Mouse (Mus musculus): ENCODE measurements around the gene Ksr2. TPM values are rescaled to one million over a fixed set of nuclear protein-coding genes. Genes with fewer than 3 reads are reported as not detected.

Ksr2 gene
- polyA plus RNA-seq, 1 experiment from 2014 or later = 0.36 TPM

DNA sequence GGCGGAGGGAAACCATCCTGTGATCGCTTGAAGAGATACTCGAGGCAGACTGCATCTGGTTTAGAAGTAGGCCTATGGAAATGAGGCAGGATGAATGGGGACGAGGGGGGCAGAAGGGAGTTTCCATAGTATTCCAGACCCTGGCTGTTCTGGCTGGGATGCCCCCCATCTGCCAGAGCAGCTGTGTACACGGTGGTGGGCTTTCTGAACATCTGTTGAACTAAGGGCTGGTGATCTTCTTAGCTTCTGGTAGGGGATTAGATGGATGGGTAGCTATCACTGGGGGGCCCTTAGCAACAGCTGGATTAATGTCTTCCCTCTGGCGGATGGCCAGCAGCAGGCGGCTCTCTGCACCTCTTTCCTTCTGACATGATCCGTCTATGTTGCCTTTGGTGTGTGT is 276.0 kb downstream of the Ksr2 start:
- ATAC-seq (ENCODE audit: insufficient read depth) (peak; percentile 57; the same call in 1 of the 2 replicates), DNase-seq (peak; percentile 45)
- Histone ChIP-seq H3K4me3 (ENCODE audit: low read depth, low read length) (no peak overlapping the region), H3K4me2 (no peak overlapping the region), H3K9me3 (ENCODE audit: low read depth, low read length) (no peaks in the 10 kb centered on the region), H3K27me3 (ENCODE audit: insufficient read depth, low read length) (no peaks in the 10 kb centered on the region), H3K27ac (ENCODE audit: low read depth) (no peak overlapping the region), H3K36me3 (ENCODE audit: insufficient read depth) (no peaks in the 10 kb centered on the region), H3K9ac (no peak overlapping the region), H3K4me1 (ENCODE audit: insufficient read depth) (peaks cover 17% of the 10 kb centered on the region)
- 44% methylated on average over 8 of the region's 8 CpGs for WGBS
- TF ChIP-seq CTCF (IDR thresholded peaks at IDR 0.05; ENCODE audit: low read depth) = no peak

DNA sequence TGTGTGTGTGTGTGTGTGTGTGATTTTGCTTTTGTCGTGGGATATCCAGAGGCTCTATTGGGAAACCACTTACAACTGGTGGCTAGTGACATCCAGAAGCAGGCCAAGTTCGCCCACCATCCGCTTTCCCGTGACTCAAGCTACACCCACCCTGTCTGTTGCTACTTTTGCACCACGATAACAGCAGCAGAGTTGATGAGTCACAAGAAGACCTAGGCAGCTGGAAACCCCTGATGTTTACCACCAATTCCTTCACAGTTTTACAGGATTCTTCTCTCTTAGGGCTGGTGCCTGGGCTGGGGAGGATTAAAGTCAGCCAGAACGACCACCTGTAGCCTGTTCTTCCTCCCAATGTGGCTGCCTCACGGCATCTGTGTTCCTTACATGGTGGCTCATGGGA is 277.5 kb downstream of the Ksr2 start:
- no peaks in the 10 kb centered on the region for H3K9me3 ChIP-seq (ENCODE audit: low read depth, low read length)
- H3K4me3 ChIP-seq (ENCODE audit: low read depth, low read length) = no peak overlapping the region
- no peak overlapping the region for H3K27ac ChIP-seq (ENCODE audit: low read depth)
- DNase-seq (no peak), ATAC-seq (ENCODE audit: insufficient read depth) (no peak)
- no peak for TF ChIP-seq CTCF (IDR thresholded peaks at IDR 0.05; ENCODE audit: low read depth)
- H3K27me3 ChIP-seq (ENCODE audit: insufficient read depth, low read length) = no peaks in the 10 kb centered on the region
- H3K9ac ChIP-seq = no peak overlapping the region
- no peak overlapping the region for H3K4me2 ChIP-seq
- H3K36me3 ChIP-seq (ENCODE audit: insufficient read depth) = no peaks in the 10 kb centered on the region
- 67% methylated on average over 7 of the region's 7 CpGs for WGBS
- H3K4me1 ChIP-seq (ENCODE audit: insufficient read depth) = peaks cover 19% of the 10 kb centered on the region

DNA sequence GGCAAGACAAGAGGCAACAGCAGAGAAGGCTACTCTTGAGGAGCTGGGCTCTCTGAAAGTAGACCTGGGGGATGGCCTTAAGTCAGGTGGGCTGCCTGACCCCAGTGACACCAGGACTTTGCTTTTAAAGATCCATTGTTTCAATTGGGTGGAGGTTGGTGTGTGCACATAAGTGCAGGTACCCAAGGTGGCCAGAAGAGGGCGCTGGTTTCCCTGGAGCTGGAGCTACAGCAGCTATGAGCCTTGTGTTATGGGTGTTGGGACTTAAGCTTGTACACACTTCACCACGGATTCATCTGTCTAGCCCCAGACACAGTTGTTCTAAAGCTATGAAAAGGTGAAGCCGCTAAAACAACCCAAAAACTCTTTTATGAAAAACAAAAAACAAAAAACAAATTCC is 279.8 kb downstream of the Ksr2 start:
- no peak overlapping the region for H3K4me2 ChIP-seq
- H3K4me1 ChIP-seq (ENCODE audit: insufficient read depth) = peaks cover 19% of the 10 kb centered on the region
- ATAC-seq (ENCODE audit: insufficient read depth) = no peak
- H3K9me3 ChIP-seq (ENCODE audit: low read depth, low read length) = no peaks in the 10 kb centered on the region
- H3K27me3 ChIP-seq (ENCODE audit: insufficient read depth, low read length) = no peaks in the 10 kb centered on the region
- TF ChIP-seq CTCF (IDR thresholded peaks at IDR 0.05; ENCODE audit: low read depth) = peak; percentile 50
- no peaks in the 10 kb centered on the region for H3K36me3 ChIP-seq (ENCODE audit: insufficient read depth)
- no peak for DNase-seq
- H3K9ac ChIP-seq = no peak overlapping the region
- H3K27ac ChIP-seq (ENCODE audit: low read depth) = no peak overlapping the region
- WGBS = 70% methylated on average over 3 of the region's 3 CpGs
- no peak overlapping the region for H3K4me3 ChIP-seq (ENCODE audit: low read depth, low read length)

DNA sequence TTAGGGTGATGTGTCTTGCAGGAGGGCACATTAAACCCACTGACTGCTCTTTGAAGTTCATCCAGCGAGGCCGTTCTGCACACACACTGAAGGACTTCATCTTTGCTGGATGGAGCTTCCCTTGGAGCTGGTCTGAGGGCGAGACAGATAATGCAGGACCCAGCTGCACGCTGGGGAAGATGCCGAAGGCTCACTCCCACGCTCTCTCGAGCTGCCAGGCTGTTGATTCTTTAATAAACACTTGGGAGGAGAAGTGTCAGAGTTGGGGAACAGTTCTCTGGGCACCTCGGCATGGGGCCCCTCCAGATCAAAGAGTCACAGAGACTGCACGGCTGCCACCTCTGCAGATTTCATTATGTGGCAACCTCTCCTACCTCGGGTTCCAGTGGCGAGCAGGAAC is 280.8 kb downstream of the Ksr2 start:
- Histone ChIP-seq H3K4me3 (ENCODE audit: low read depth, low read length) (no peak overlapping the region), H3K9ac (no peak overlapping the region; the same call in 1 of the 2 replicates), H3K4me2 (no peak overlapping the region), H3K9me3 (ENCODE audit: low read depth, low read length) (no peaks in the 10 kb centered on the region), H3K27ac (ENCODE audit: low read depth) (no peak overlapping the region), H3K36me3 (ENCODE audit: insufficient read depth) (no peaks in the 10 kb centered on the region), H3K4me1 (ENCODE audit: insufficient read depth) (peaks cover 19% of the 10 kb centered on the region), H3K27me3 (ENCODE audit: insufficient read depth, low read length) (no peaks in the 10 kb centered on the region)
- WGBS = 15% methylated on average over 11 of the region's 11 CpGs
- DNase-seq (peak; percentile 23), ATAC-seq (ENCODE audit: insufficient read depth) (no peak)
- no peak for TF ChIP-seq CTCF (IDR thresholded peaks at IDR 0.05; ENCODE audit: low read depth)

DNA sequence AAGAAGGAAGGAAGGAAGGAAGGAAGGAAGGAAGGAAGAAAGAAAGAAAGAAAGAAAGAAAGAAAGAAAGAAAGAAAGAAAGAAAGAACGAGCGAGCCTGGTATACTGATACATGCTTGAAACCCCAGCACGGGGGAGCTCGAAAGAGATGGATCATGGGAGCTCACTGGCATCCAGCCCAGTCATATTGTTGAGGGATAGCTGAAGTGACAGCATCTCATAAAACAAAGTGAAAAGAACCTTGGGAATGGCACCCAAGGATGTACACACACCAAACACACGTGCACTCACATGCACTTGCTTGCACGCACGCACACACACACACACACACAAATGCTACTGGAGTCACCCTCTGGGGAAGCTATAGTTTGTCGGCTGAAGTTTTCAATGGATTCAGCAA is 282.6 kb downstream of the Ksr2 start:
- peaks cover 12% of the 10 kb centered on the region for H3K4me1 ChIP-seq (ENCODE audit: insufficient read depth)
- no peaks in the 10 kb centered on the region for H3K36me3 ChIP-seq (ENCODE audit: insufficient read depth)
- WGBS = 71% methylated on average over 8 of the region's 8 CpGs
- no peak overlapping the region for H3K9ac ChIP-seq
- H3K9me3 ChIP-seq (ENCODE audit: low read depth, low read length) = no peaks in the 10 kb centered on the region
- no peak overlapping the region for H3K4me2 ChIP-seq
- H3K4me3 ChIP-seq (ENCODE audit: low read depth, low read length) = no peak overlapping the region
- no peaks in the 10 kb centered on the region for H3K27me3 ChIP-seq (ENCODE audit: insufficient read depth, low read length)
- TF ChIP-seq CTCF (IDR thresholded peaks at IDR 0.05; ENCODE audit: low read depth) = no peak
- H3K27ac ChIP-seq (ENCODE audit: low read depth) = no peak overlapping the region
- DNase-seq = peak; percentile 69
- no peak for ATAC-seq (ENCODE audit: insufficient read depth)

DNA sequence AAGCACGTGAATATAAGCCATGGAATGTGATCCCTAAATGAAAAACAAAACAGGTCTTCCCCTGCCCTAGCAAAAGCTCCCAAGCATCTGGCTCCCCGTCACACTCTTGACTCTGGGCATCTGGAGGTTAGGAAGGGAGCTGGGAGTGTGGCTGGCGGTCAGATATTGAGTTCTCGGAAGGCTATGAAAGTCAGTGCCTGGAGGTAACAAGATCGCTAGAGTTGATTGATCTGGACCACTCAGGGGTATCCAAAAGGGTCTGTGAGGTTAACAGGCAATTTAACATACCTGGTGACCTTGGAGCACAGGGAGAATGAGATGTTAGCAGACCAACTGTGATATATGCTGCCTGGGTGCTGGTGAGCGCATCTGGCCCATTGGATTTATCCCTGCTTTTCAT is 283.8 kb downstream of the Ksr2 start:
- H3K36me3 ChIP-seq (ENCODE audit: insufficient read depth) = no peaks in the 10 kb centered on the region
- DNase-seq = no peak
- no peaks in the 10 kb centered on the region for H3K9me3 ChIP-seq (ENCODE audit: low read depth, low read length)
- H3K27me3 ChIP-seq (ENCODE audit: insufficient read depth, low read length) = no peaks in the 10 kb centered on the region
- H3K9ac ChIP-seq = no peak overlapping the region
- H3K4me1 ChIP-seq (ENCODE audit: insufficient read depth) = peaks cover 12% of the 10 kb centered on the region
- no peak overlapping the region for H3K4me3 ChIP-seq (ENCODE audit: low read depth, low read length)
- ATAC-seq (ENCODE audit: insufficient read depth) = no peak
- H3K27ac ChIP-seq (ENCODE audit: low read depth) = no peak overlapping the region
- 70% methylated on average over 6 of the region's 6 CpGs for WGBS
- TF ChIP-seq CTCF (IDR thresholded peaks at IDR 0.05; ENCODE audit: low read depth) = no peak
- no peak overlapping the region for H3K4me2 ChIP-seq

DNA sequence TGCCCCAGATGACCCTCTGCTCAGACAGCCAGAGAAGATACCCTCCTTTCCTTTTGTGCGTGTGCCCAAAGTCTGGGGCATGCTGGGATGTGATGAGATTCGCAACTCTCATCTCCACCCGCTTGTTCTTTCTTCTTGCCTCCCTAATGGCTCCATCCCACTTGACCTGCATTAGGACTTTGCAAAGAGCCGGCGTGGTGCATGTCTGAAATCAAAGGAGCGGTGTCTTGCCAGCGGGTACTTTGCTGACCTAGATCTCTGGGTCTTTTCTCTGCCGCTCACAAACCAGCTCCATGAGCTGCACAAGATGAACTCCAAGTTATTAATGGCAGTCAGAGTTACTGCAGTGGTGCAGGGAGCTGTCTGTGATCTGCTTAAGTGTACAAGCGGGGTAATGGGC is 290.6 kb downstream of the Ksr2 start:
- ATAC-seq (ENCODE audit: insufficient read depth) = no peak
- no peaks in the 10 kb centered on the region for H3K27me3 ChIP-seq (ENCODE audit: insufficient read depth, low read length)

DNA sequence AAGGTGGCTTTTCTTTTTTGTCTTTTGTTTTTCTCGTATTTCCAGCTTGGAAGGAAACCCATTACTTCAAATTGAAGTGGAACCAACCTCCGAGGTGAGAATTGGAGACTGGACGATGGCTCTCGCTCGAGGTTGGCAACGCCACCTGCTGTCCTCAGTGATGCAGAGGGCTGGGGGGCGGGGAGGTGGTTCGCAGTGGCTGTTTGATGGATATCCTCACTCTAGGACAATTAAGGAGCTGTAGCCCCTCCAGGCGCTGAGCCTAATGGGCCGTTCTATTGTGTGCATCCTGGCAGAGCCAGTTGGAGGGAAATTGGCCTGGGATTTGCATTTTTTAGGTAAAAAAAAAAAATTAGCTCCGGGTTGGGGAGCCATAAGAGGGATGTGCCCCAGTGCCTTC is 292.8 kb downstream of the Ksr2 start:
- H3K9me3 ChIP-seq (ENCODE audit: low read depth, low read length) = peaks cover 3% of the 10 kb centered on the region; the same call in 1 of the 2 replicates
- no peak overlapping the region for H3K4me3 ChIP-seq (ENCODE audit: low read depth, low read length)
- no peak overlapping the region for H3K27ac ChIP-seq (ENCODE audit: low read depth)
- no peaks in the 10 kb centered on the region for H3K36me3 ChIP-seq (ENCODE audit: insufficient read depth)
- no peak overlapping the region for H3K9ac ChIP-seq
- H3K4me2 ChIP-seq = no peak overlapping the region
- H3K27me3 ChIP-seq (ENCODE audit: insufficient read depth, low read length) = no peaks in the 10 kb centered on the region
- no peaks in the 10 kb centered on the region; the same call in none of the 2 replicates for H3K4me1 ChIP-seq (ENCODE audit: insufficient read depth)
- no peak; the same call in 1 of the 2 replicates for TF ChIP-seq CTCF (IDR thresholded peaks at IDR 0.05; ENCODE audit: low read depth)
- ATAC-seq (ENCODE audit: insufficient read depth) (no peak), DNase-seq (no peak)
- 39% methylated on average over 11 of the region's 11 CpGs for WGBS

More for the DNA sequence above, 290.6 kb downstream of the Ksr2 start:
- H3K9me3 ChIP-seq (ENCODE audit: low read depth, low read length) = peaks cover 3% of the 10 kb centered on the region; the same call in 1 of the 2 replicates
- no peak for DNase-seq
- WGBS = 66% methylated on average over 9 of the region's 9 CpGs
- no peak overlapping the region for H3K27ac ChIP-seq (ENCODE audit: low read depth)
- no peak for TF ChIP-seq CTCF (IDR thresholded peaks at IDR 0.05; ENCODE audit: low read depth)
- no peak overlapping the region for H3K4me3 ChIP-seq (ENCODE audit: low read depth, low read length)
- H3K4me1 ChIP-seq (ENCODE audit: insufficient read depth) = no peaks in the 10 kb centered on the region; the same call in 1 of the 2 replicates
- no peaks in the 10 kb centered on the region for H3K36me3 ChIP-seq (ENCODE audit: insufficient read depth)
- no peak overlapping the region for H3K9ac ChIP-seq
- H3K4me2 ChIP-seq = no peak overlapping the region
